Mouse (Mus musculus) midbrain, embryonic 15.5 days (tissue): ENCODE data around the gene Rgl1. TPM values are rescaled to one million over a fixed set of nuclear protein-coding genes. Genes with fewer than 3 reads are reported as not detected.
A peak's percentile ranks its signal among the peaks of the same experiment; 100 is the strongest.

Experiments used
- ATAC-seq: fragments of 200-750 bp; cut with Nextera tagmentation; replicated peaks from 2 replicates; pipeline ENCODE4 v1.8.0; 2017; ENCODE audit warnings: moderate TSS enrichment
- H3K27ac ChIP-seq: fragments of 300-500 bp; sonication (generic); 2 replicates; pipeline ENCODE4 v1.5.1; 2015; ENCODE audit warnings: mild to moderate bottlenecking, inconsistent platforms
- H3K27me3 ChIP-seq: fragments of 300-500 bp; sonication (generic); replicated peaks from 2 replicates; pipeline ENCODE4 v1.6.1; 2015; ENCODE audit warnings: inconsistent platforms
- H3K36me3 ChIP-seq: fragments of 300-500 bp; sonication (generic); replicated peaks from 2 replicates; pipeline ENCODE4 v1.6.1; 2015; ENCODE audit warnings: inconsistent platforms
- H3K4me1 ChIP-seq: fragments of 300-500 bp; sonication (generic); 2 replicates; pipeline ENCODE4 v1.6.1; 2015; ENCODE audit warnings: inconsistent platforms
- H3K4me2 ChIP-seq: fragments of 300-500 bp; sonication (generic); 2 replicates; pipeline ENCODE4 v1.6.1; 2015; ENCODE audit warnings: inconsistent platforms, mild to moderate bottlenecking, moderate library complexity
- H3K4me3 ChIP-seq: fragments of 300-500 bp; sonication (generic); 2 replicates; pipeline ENCODE4 v1.5.1; 2015; ENCODE audit warnings: mild to moderate bottlenecking, inconsistent platforms
- H3K9ac ChIP-seq: fragments of 300-500 bp; sonication (generic); 2 replicates; pipeline ENCODE4 v1.6.1; 2015; ENCODE audit warnings: mild to moderate bottlenecking, inconsistent platforms
- H3K9me3 ChIP-seq: fragments of 300-500 bp; sonication (generic); 2 replicates; pipeline ENCODE4 v1.6.1; 2016; ENCODE audit warnings: inconsistent platforms
- WGBS: fragments of 180-500 bp; shearing (Covaris S2); methylation state at CpG from one replicate; pipeline ENCODE4 v1.1.7; 2015; ENCODE audit warnings: mixed read lengths; 5-methylcytosine and 5-hydroxymethylcytosine counted together
- polyA plus RNA-seq: library from polyadenylated mRNA; unstranded; fragments of >200 nt; fragmentation: Nextera tagmentation; extraction: Ambion mirVana; gene quantifications from 2 replicates; pipeline ENCODE4 v1.2.1, GENCODE M21; 2015

The Rgl1 gene
- polyA plus RNA-seq, 1 experiment from 2014 or later = 14.9 TPM

GRCm38 (mm10) chr1:152537186-152537585 is 229.0 kb downstream of the Rgl1 start:
- Histone ChIP-seq H3K4me1 (no peaks in the 10 kb centered on the region), H3K27ac (0 out of 2 replicates have a peak overlapping the region, but pooled peaks have one; percentile 38), H3K36me3 (no peaks in the 10 kb centered on the region), H3K27me3 (no peaks in the 10 kb centered on the region), H3K9ac (no peak overlapping the region), H3K4me2 (no peak overlapping the region), H3K9me3 (no peaks in the 10 kb centered on the region), H3K4me3 (no peak overlapping the region)
- 63% methylated on average over 13 of the region's 13 CpGs for WGBS
- no peak for ATAC-seq

GRCm38 (mm10) chr1:152536416-152537018 is 229.6 kb downstream of the Rgl1 start:
- no peaks in the 10 kb centered on the region for H3K36me3 ChIP-seq
- no peak overlapping the region for H3K9ac ChIP-seq
- H3K27ac ChIP-seq = no peak overlapping the region
- ATAC-seq = no peak
- 59% methylated on average over 16 of the region's 16 CpGs for WGBS
- no peak overlapping the region for H3K4me2 ChIP-seq
- no peaks in the 10 kb centered on the region for H3K9me3 ChIP-seq
- H3K27me3 ChIP-seq = no peaks in the 10 kb centered on the region
- H3K4me1 ChIP-seq = no peaks in the 10 kb centered on the region
- no peak overlapping the region for H3K4me3 ChIP-seq

GRCm38 (mm10) chr1:152534531-152534930 is 231.6 kb downstream of the Rgl1 start:
- WGBS = 90% methylated on average over 7 of the region's 7 CpGs

DNA sequence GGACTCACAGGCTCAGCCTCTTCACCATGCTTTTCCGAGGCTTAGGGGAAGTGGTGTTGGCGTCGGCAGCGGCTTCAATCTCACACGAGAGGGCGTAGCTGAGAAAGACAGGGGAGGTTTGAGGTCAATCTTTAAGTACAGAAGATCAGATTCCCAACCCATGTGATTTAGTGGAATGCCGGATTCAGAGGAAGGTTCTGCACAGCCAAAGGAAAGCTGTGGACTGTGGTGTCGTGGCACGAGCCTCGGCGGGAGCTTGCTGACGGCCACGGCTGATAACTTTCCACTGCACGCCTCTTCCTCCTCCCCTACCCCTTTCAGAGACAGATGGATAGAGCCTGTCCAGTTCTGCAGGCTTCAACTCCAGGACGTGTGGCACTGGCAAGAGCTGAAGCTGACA is 234.7 kb downstream of the Rgl1 start:
- Histone ChIP-seq H3K9ac (no peak overlapping the region), H3K9me3 (no peaks in the 10 kb centered on the region)
- 70% methylated on average over 15 of the region's 15 CpGs for WGBS

More at GRCm38 (mm10) chr1:152534531-152534930, 231.6 kb downstream of the Rgl1 start:
- Histone ChIP-seq H3K9me3 (no peaks in the 10 kb centered on the region), H3K27ac (no peak overlapping the region), H3K9ac (no peak overlapping the region), H3K4me1 (no peaks in the 10 kb centered on the region), H3K27me3 (no peaks in the 10 kb centered on the region), H3K36me3 (no peaks in the 10 kb centered on the region), H3K4me3 (no peak overlapping the region), H3K4me2 (no peak overlapping the region)
- no peak for ATAC-seq

GRCm38 (mm10) chr1:152528778-152529177 is 237.4 kb downstream of the Rgl1 start:
- Histone ChIP-seq H3K4me2 (no peak overlapping the region), H3K9me3 (no peaks in the 10 kb centered on the region), H3K4me1 (peaks cover 3% of the 10 kb centered on the region; the same call in 1 of the 2 replicates), H3K27me3 (no peaks in the 10 kb centered on the region), H3K36me3 (no peaks in the 10 kb centered on the region), H3K4me3 (no peak overlapping the region), H3K27ac (no peak overlapping the region), H3K9ac (no peak overlapping the region)
- 90% methylated on average over 3 of the region's 3 CpGs for WGBS
- no peak for ATAC-seq

More for the DNA sequence above, 234.7 kb downstream of the Rgl1 start:
- no peaks in the 10 kb centered on the region for H3K4me1 ChIP-seq
- no peak overlapping the region for H3K4me2 ChIP-seq
- H3K27me3 ChIP-seq = no peaks in the 10 kb centered on the region
- H3K4me3 ChIP-seq = no peak overlapping the region
- H3K27ac ChIP-seq = no peak overlapping the region
- no peaks in the 10 kb centered on the region for H3K36me3 ChIP-seq
- ATAC-seq = no peak

DNA sequence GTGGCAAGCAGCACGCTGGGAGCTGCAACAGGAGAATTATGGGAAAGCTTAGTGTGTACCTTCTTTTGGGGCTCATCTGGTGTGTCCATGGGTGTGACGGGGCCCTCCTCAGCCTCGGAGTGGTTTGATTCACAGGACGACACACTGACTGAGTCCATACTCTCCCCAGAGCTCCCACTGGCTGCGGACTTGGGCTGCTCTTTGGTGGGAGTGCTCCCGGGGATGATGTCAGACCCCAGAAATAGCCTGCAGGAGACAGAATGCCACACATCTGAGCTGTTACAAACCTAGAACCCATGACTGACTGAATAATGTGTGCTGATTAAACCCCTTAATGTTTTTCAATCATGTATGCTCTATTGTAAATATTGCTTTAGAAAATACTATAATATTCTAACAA is 237.9 kb downstream of the Rgl1 start:
- H3K9ac ChIP-seq = no peak overlapping the region
- H3K4me3 ChIP-seq = no peak overlapping the region
- WGBS = 92% methylated on average over 6 of the region's 6 CpGs
- H3K36me3 ChIP-seq = no peaks in the 10 kb centered on the region
- ATAC-seq = no peak
- H3K9me3 ChIP-seq = no peaks in the 10 kb centered on the region
- H3K4me2 ChIP-seq = no peak overlapping the region
- no peak overlapping the region for H3K27ac ChIP-seq
- H3K27me3 ChIP-seq = no peaks in the 10 kb centered on the region
- H3K4me1 ChIP-seq = peaks cover 3% of the 10 kb centered on the region; the same call in 1 of the 2 replicates

GRCm38 (mm10) chr1:152526154-152526553 is 240.0 kb downstream of the Rgl1 start:
- ATAC-seq = no peak

GRCm38 (mm10) chr1:152524987-152525648 is 241.0 kb downstream of the Rgl1 start:
- H3K9ac ChIP-seq = no peak overlapping the region
- 18% methylated on average over 6 of the region's 6 CpGs for WGBS
- peaks cover 3% of the 10 kb centered on the region; the same call in 1 of the 2 replicates for H3K4me1 ChIP-seq
- no peaks in the 10 kb centered on the region for H3K36me3 ChIP-seq
- no peak overlapping the region for H3K27ac ChIP-seq
- ATAC-seq = peak; percentile 84
- no peaks in the 10 kb centered on the region for H3K9me3 ChIP-seq
- H3K4me2 ChIP-seq = no peak overlapping the region
- no peak overlapping the region for H3K4me3 ChIP-seq
- H3K27me3 ChIP-seq = no peaks in the 10 kb centered on the region

More at GRCm38 (mm10) chr1:152526154-152526553, 240.0 kb downstream of the Rgl1 start:
- H3K4me3 ChIP-seq = no peak overlapping the region
- H3K4me2 ChIP-seq = no peak overlapping the region
- no peaks in the 10 kb centered on the region for H3K9me3 ChIP-seq
- no peak overlapping the region for H3K9ac ChIP-seq
- 71% methylated on average over 9 of the region's 9 CpGs for WGBS
- no peak overlapping the region for H3K27ac ChIP-seq
- H3K4me1 ChIP-seq = peaks cover 3% of the 10 kb centered on the region; the same call in 1 of the 2 replicates
- H3K27me3 ChIP-seq = no peaks in the 10 kb centered on the region
- no peaks in the 10 kb centered on the region for H3K36me3 ChIP-seq

DNA sequence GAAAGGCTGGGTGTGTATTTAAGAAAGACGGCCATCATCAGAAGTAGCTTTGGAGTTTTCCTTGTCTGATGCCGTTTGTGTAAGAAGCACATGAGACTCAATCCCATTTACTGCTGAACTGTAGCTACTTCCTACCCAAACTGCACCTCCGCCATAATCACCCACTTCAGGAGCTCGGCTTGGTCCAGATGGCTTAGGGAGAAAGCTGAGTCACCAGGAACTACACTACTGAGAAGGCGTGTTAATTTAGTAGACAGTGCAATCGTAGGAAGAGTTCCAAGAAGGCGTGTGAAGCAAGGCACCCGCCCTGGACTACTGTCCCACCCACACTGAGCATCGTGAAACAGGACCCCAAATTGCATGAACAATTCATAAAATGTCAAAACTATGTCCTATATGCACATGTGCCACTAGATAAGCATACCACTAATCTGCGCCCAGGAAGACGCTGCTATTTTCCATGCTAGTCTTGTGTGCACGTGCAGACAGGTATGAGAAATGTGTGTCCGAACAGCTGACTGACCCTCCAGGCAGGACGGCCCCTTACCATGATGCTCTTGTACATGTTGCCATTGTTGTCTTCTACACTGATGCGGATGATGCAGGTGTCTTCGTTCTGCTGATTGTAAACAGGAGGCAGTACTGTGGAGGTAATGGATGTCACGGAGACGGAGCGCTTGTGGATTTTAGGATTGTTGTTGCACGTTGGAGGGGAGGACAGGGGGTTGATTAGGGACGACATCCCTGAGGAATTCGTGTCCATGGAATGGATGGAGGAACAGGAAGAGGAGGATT is 241.9 kb downstream of the Rgl1 start:
- Histone ChIP-seq H3K9ac (no peak overlapping the region), H3K4me1 (peaks cover 3% of the 10 kb centered on the region; the same call in 1 of the 2 replicates), H3K27me3 (no peaks in the 10 kb centered on the region), H3K4me2 (no peak overlapping the region), H3K9me3 (no peaks in the 10 kb centered on the region), H3K4me3 (no peak overlapping the region), H3K36me3 (no peaks in the 10 kb centered on the region), H3K27ac (no peak overlapping the region)
- 87% methylated on average over 22 of the region's 22 CpGs for WGBS
- peak; percentile 46; the same call in 1 of the 2 replicates for ATAC-seq

- Histone ChIP-seq H3K4me2 (no peak overlapping the region), H3K4me3 (no peak overlapping the region), H3K36me3 (no peaks in the 10 kb centered on the region), H3K27me3 (no peaks in the 10 kb centered on the region), H3K9me3 (no peaks in the 10 kb centered on the region), H3K4me1 (peaks cover 3% of the 10 kb centered on the region; the same call in 1 of the 2 replicates), H3K27ac (no peak overlapping the region), H3K9ac (no peak overlapping the region)
- 85% methylated on average over 11 of the region's 11 CpGs for WGBS
- ATAC-seq = no peak
Measured at GRCm38 (mm10) chr1:152523292-152523691, 242.9 kb downstream of the Rgl1 start.

DNA sequence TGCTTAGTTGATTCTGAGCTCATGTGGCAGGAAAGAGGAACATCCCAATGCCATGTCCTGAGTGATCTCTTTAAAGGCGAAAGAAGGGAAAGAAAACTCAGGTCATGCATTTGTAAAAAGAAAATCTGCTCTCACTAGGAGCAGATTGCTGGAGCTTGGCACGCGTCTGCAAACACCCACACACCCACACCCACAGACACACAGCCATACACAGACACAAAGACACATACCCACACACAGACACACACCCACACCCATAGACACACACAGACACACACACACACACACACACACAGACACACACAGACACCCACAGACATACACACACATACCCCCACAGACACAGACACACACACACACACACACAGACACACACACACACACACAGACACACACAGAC is 243.9 kb downstream of the Rgl1 start:
- no peak for ATAC-seq
- peaks cover 3% of the 10 kb centered on the region; the same call in 1 of the 2 replicates for H3K4me1 ChIP-seq
- no peaks in the 10 kb centered on the region for H3K9me3 ChIP-seq
- no peak overlapping the region for H3K9ac ChIP-seq
- no peaks in the 10 kb centered on the region for H3K36me3 ChIP-seq
- H3K4me2 ChIP-seq = no peak overlapping the region
- no peak overlapping the region for H3K27ac ChIP-seq
- WGBS = 92% methylated on average over 3 of the region's 3 CpGs
- H3K27me3 ChIP-seq = no peaks in the 10 kb centered on the region
- H3K4me3 ChIP-seq = no peak overlapping the region
